Mouse (Mus musculus) embryonic fibroblast, embryonic 13.5 days (primary cell): ENCODE data around the gene Gosr2.

Experiments
- CTCF ChIP-seq: IDR thresholded peaks from 2 replicates; pipeline ENCODE4 v1.5.1; 2011; ENCODE audit warnings: mild to moderate bottlenecking, control low read depth, low read length, moderate library complexity, borderline replicate concordance; ENCODE audit not compliant: insufficient read depth
- POLR2A ChIP-seq: IDR thresholded peaks from 2 replicates; pipeline ENCODE4 v1.6.1; 2011; ENCODE audit warnings: low read depth, mild to moderate bottlenecking, control low read depth, low read length, moderate library complexity

DNA sequence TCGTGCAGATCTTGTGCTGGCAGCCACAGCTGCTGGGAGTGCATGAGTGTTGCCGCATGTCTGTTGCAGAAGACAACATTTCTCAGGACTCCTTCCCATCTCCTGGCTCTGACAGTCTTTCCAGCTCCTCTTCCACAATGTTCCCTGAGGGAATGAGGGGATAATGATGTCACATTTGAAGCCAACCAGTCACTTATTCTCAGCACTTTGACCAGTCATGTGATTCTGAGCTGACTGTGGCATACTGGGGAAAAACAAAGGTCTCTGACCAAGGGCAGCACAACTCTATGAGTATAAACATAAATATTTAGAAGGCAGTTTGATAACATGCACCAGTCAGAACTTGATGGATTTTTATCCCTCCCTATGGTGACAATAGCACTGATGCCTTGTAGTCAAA is 16.4 kb upstream of the Gosr2 start:
- TF ChIP-seq POLR2A: no peak
- TF ChIP-seq CTCF: no peak
